ENCODE assay signal across 20 mouse cellular contexts in genomic region chr9:9568040-9568649, GRCm38 (mm10).
DNase-seq lines count a peak whose midpoint lies in the region; ATAC-seq and TF ChIP-seq lines count a peak whose summit lies in the region.
"Had no signal": no experiment of that assay in that cellular context is flagged by ENCODE, and none has a peak within 500 bp of the region (broad histone marks: within the 10 kb centered on the region; RNA-seq: fewer than 3 reads in every experiment).

No protein-coding gene starts in this region.

- WGBS in forebrain, embryonic 16.5 days, result 60% methylated on average over 5 of the region's 5 CpGs
- 67% methylated on average over 5 of the region's 5 CpGs for WGBS in forebrain, embryonic 13.5 days
- WGBS in lung, embryonic 14.5 days, result 42% methylated on average over 5 of the region's 5 CpGs
- 59% methylated on average over 5 of the region's 5 CpGs for WGBS in lung, adult 2 months

- 0 out of 2 replicates have a peak, but pooled peaks have one; percentile 43 for ATAC-seq in forebrain, embryonic 16.5 days
- ATAC-seq in forebrain, embryonic 13.5 days, result no peak; the same call in 1 of the 2 replicates
- ATAC-seq in lung, embryonic 14.5 days (ENCODE audit: insufficient read depth), result no peak
- ATAC-seq: intestine, embryonic 16.5 days had no signal

- H3K4me2 ChIP-seq in forebrain, embryonic 16.5 days (ENCODE audit: low read length), result no peak overlapping the region
- H3K4me2 ChIP-seq in forebrain, embryonic 13.5 days, result no peak overlapping the region
- H3K4me2 ChIP-seq in lung, embryonic 14.5 days, result no peak overlapping the region
- H3K4me2 ChIP-seq: embryonic facial prominence, embryonic 15.5 days; heart, embryonic 11.5 days; heart, embryonic 15.5 days had no signal

- no peaks in the 10 kb centered on the region for H3K27me3 ChIP-seq in forebrain, embryonic 16.5 days (replicated peaks; ENCODE audit: control insufficient read depth, insufficient read depth, low read length)
- no peaks in the 10 kb centered on the region for H3K27me3 ChIP-seq in forebrain, embryonic 13.5 days
- no peaks in the 10 kb centered on the region for H3K27me3 ChIP-seq in lung, embryonic 14.5 days (ENCODE audit: insufficient read depth, low read length)
- H3K27me3 ChIP-seq: embryonic facial prominence, embryonic 15.5 days; heart, embryonic 15.5 days had no signal

- TF ChIP-seq CTCF in lung, embryonic 14.5 days (IDR thresholded peaks at IDR 0.05; ENCODE audit: low read depth), result no peak
- no peak for TF ChIP-seq CTCF in lung, adult 2 months (IDR thresholded peaks at IDR 0.05; ENCODE audit: insufficient read depth, low read length)
- TF ChIP-seq CTCF in brain, embryonic 14.5 days (IDR thresholded peaks at IDR 0.05; ENCODE audit: borderline replicate concordance, extremely low read depth, insufficient read depth, insufficient read length), result no peak

- no peak overlapping the region for H3K4me3 ChIP-seq in forebrain, embryonic 16.5 days (replicated peaks; ENCODE audit: low read length)
- H3K4me3 ChIP-seq in forebrain, embryonic 13.5 days, result no peak overlapping the region
- no peak overlapping the region for H3K4me3 ChIP-seq in lung, embryonic 14.5 days (ENCODE audit: low read depth, low read length)
- H3K4me3 ChIP-seq in lung, adult 2 months (replicated peaks; ENCODE audit: extremely low read depth, low read depth, low read length), result no peak overlapping the region
- H3K4me3 ChIP-seq: embryonic facial prominence, embryonic 15.5 days; erythroblast, embryonic 14.5 days; forebrain, embryonic 10.5 days; heart, embryonic 15.5 days had no signal

- H3K9me3 ChIP-seq in forebrain, embryonic 16.5 days (ENCODE audit: control insufficient read depth, low read length), result no peaks in the 10 kb centered on the region
- no peaks in the 10 kb centered on the region for H3K9me3 ChIP-seq in forebrain, embryonic 13.5 days (replicated peaks)
- no peaks in the 10 kb centered on the region for H3K9me3 ChIP-seq in lung, embryonic 14.5 days (ENCODE audit: low read depth, low read length)
- H3K9me3 ChIP-seq: embryonic facial prominence, embryonic 15.5 days; forebrain, embryonic 10.5 days; heart, embryonic 15.5 days had no signal

- TF ChIP-seq POLR2A in lung, adult 2 months (IDR thresholded peaks at IDR 0.05; ENCODE audit: borderline replicate concordance, extremely low read depth, low read depth, low read length), result no peak
- TF ChIP-seq POLR2A in brain, embryonic 14.5 days (IDR thresholded peaks at IDR 0.05; ENCODE audit: borderline replicate concordance, extremely low read depth, insufficient read depth, insufficient read length, poor library complexity, severe bottlenecking), result no peak

- H3K27ac ChIP-seq in forebrain, embryonic 16.5 days (ENCODE audit: low read length), result no peak overlapping the region
- H3K27ac ChIP-seq in forebrain, embryonic 13.5 days, result no peak overlapping the region
- no peak overlapping the region for H3K27ac ChIP-seq in lung, embryonic 14.5 days (ENCODE audit: low read depth)
- H3K27ac ChIP-seq: embryonic facial prominence, embryonic 15.5 days; forebrain, embryonic 10.5 days; heart, embryonic 15.5 days had no signal

- no peaks in the 10 kb centered on the region for H3K4me1 ChIP-seq in forebrain, embryonic 16.5 days (replicated peaks; ENCODE audit: control insufficient read depth, insufficient read depth, low read length)
- no peaks in the 10 kb centered on the region for H3K4me1 ChIP-seq in forebrain, embryonic 13.5 days
- H3K4me1 ChIP-seq in lung, embryonic 14.5 days (ENCODE audit: insufficient read depth), result no peaks in the 10 kb centered on the region
- no peaks in the 10 kb centered on the region for H3K4me1 ChIP-seq in lung, adult 2 months (ENCODE audit: control insufficient read depth, insufficient read depth, low read length)
- H3K4me1 ChIP-seq: embryonic facial prominence, embryonic 15.5 days; forebrain, embryonic 10.5 days; heart, embryonic 15.5 days had no signal

- no peaks in the 10 kb centered on the region for H3K36me3 ChIP-seq in forebrain, embryonic 16.5 days (ENCODE audit: control insufficient read depth, insufficient read depth)
- H3K36me3 ChIP-seq in forebrain, embryonic 13.5 days (ENCODE audit: poor library complexity, severe bottlenecking), result no peaks in the 10 kb centered on the region
- H3K36me3 ChIP-seq in lung, embryonic 14.5 days (ENCODE audit: insufficient read depth), result no peaks in the 10 kb centered on the region
- H3K36me3 ChIP-seq: embryonic facial prominence, embryonic 15.5 days; forebrain, embryonic 10.5 days; heart, embryonic 15.5 days had no signal

- peak; percentile 57 for DNase-seq in lung, embryonic 14.5 days
- DNase-seq in lung, adult 2 months, result no peak
- peak; percentile 53 for DNase-seq in brain, embryonic 14.5 days (ENCODE audit: low read depth)
- DNase-seq in cerebellum, postnatal 4 days (ENCODE audit: low spot score in 2 of 2), result no peak
- DNase-seq in heart, adult 8-10 months (ENCODE audit: low spot score), result no peak
- DNase-seq: adrenal gland, postnatal 10 days; cerebellum, adult 2 months; cerebellum, postnatal 10 days; embryo, embryonic 11 days; gastrocnemius, postnatal 10 days; heart, adult 18-20 months; heart, postnatal 14 days had no signal

- no peak overlapping the region for H3K9ac ChIP-seq in forebrain, embryonic 16.5 days (replicated peaks; ENCODE audit: low read depth, low read length)
- no peak overlapping the region for H3K9ac ChIP-seq in forebrain, embryonic 13.5 days
- H3K9ac ChIP-seq in lung, embryonic 14.5 days, result no peak overlapping the region
- H3K9ac ChIP-seq: embryonic facial prominence, embryonic 15.5 days; heart, embryonic 15.5 days had no signal

Comparison
In these comparisons a context has a peak if more than half of its experiments do, and no peak if none do; other contexts are left out.
1. DNase-seq: peak in lung, embryonic 14.5 days (single experiment) and brain, embryonic 14.5 days (single experiment); none in lung, adult 2 months (single experiment), cerebellum, postnatal 4 days (0 of 2) and heart, adult 8-10 months (single experiment).